Mouse (Mus musculus) layer of hippocampus, adult 8-10 months (tissue): Measurements from ENCODE around the gene Sgsm1. TPM values are rescaled to one million over a fixed set of nuclear protein-coding genes. Genes with fewer than 3 reads are reported as not detected.

ENCODE experiments used
- DNase-seq, 2 experiments: peaks; one replicate each; pipeline ENCODE4 v3.0.0; 2022; ENCODE audit warnings: low spot score in 2 of 2
- microRNA-seq, 2 experiments: library from miRNA; unstranded; fragments of <30 nt; microRNA quantifications; one replicate each; pipeline ENCODE4 v1.2.0; 2022
- total RNA-seq, 4 experiments: library from RNA; stranded (reverse); gene quantifications; 2 replicates each; pipeline ENCODE4 v1.2.4; 2022

Sgsm1 gene
- total RNA-seq, 4 experiments from 2014 or later = 77.8 to 102 (median 87.4) TPM

- DNase-seq = peak in 1 of 2 experiments; percentile 60
These were observed 116.8 kb downstream of the Sgsm1 start for GRCm38 (mm10) chr5:113193762-113194161.

Small RNAs within 50 kb of the gene (microRNA-seq; reads per million reads assigned to microRNA genes)
- 0 reads per million in 2 experiments for gene Mir7229
- gene Mir7230 = 0 reads per million in 2 experiments

Other genes starting within 250 kb of the Sgsm1 start
- gene Crybb2, start 240.7 kb downstream of the Sgsm1 start, total RNA-seq = not detected
- gene Crybb3, start 229.2 kb downstream of the Sgsm1 start, total RNA-seq = 1 to 10 TPM; 1.7 to 3.1 (median 2.0) TPM
- gene 2900026A02Rik, start 89.5 kb downstream of the Sgsm1 start, total RNA-seq = 10 to 100 TPM; 56.0 to 66.0 (median 61.1) TPM
- not detected for gene Tmem211, start 83.9 kb downstream of the Sgsm1 start, total RNA-seq
- gene Aym1, start 46.5 kb upstream of the Sgsm1 start, total RNA-seq = not detected
- 10 to 100 TPM; 64.7 to 84.8 (median 76.0) TPM for gene Wscd2, start 179.5 kb upstream of the Sgsm1 start, total RNA-seq